Mouse (Mus musculus) heart, postnatal 0 days (tissue): ENCODE measurements around the gene Slc38a2.

Experiments used
- CTCF ChIP-seq: IDR thresholded peaks from 2 replicates; pipeline ENCODE4 v1.5.1; 2016; ENCODE audit warnings: antibody characterized with exemption, control low read depth, low read depth
- EP300 ChIP-seq: IDR thresholded peaks from 2 replicates; pipeline ENCODE4 v1.6.1; 2016; ENCODE audit warnings: antibody characterized with exemption, low read depth

GRCm38 (mm10) chr15:96740865-96741561, 41.5 kb upstream of the Slc38a2 start:
- TF ChIP-seq CTCF (no peak), EP300 (no peak)
